Mouse (Mus musculus): ENCODE results near the gene Dnajc21. TPM values are rescaled to one million over a fixed set of nuclear protein-coding genes. Genes with fewer than 3 reads are reported as not detected.

Dnajc21 gene
- polyA plus RNA-seq, 1 experiment from 2014 or later, result 14.3 TPM

GRCm38 (mm10) chr15:10487246-10487645, 16.9 kb upstream of the Dnajc21 start:
- WGBS, result 79% methylated on average over 2 of the region's 2 CpGs
- Histone ChIP-seq H3K27ac (ENCODE audit: low read depth, low read length) (no peak overlapping the region), H3K27me3 (ENCODE audit: control insufficient read depth, insufficient read depth, low read length) (no peaks in the 10 kb centered on the region), H3K9me3 (ENCODE audit: control insufficient read depth, low read length) (no peaks in the 10 kb centered on the region), H3K9ac (replicated peaks; ENCODE audit: low read depth, low read length) (no peak overlapping the region), H3K4me3 (ENCODE audit: low read depth, low read length) (no peak overlapping the region), H3K4me1 (ENCODE audit: control insufficient read depth, insufficient read depth, low read length) (peaks cover 13% of the 10 kb centered on the region), H3K36me3 (ENCODE audit: control insufficient read depth, insufficient read depth, low read length) (peaks cover 9% of the 10 kb centered on the region), H3K4me2 (ENCODE audit: low read depth, low read length) (peak overlapping the region; percentile 83)
- no peak for ATAC-seq (ENCODE audit: low read depth)

DNA sequence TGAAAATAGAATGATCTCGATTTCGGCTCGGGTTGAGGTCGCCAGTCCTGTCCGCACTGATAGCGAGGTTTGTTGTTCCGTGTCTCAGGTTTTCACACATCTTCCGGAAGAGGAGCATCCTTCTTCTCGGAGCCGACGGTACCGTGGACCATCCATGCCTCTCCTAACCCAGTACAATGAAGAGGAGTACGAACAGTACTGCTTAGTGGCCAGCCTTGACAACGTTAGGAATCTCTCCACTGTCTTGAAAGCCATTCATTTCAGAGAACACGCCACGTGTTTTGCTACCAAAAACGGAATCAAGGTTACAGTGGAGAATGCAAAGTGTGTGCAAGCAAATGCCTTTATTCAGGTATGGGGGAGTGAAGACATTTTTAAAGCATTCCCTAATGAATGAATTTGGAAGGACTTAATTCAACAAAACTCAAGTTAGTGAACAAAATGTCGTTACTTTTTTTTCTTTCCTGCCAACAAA, 16.1 kb upstream of the Dnajc21 start:
- H3K27me3 ChIP-seq (ENCODE audit: control insufficient read depth, insufficient read depth, low read length), result no peaks in the 10 kb centered on the region
- peak; percentile 68 for ATAC-seq (ENCODE audit: low read depth)
- H3K9me3 ChIP-seq (ENCODE audit: control insufficient read depth, low read length), result no peaks in the 10 kb centered on the region
- H3K4me3 ChIP-seq (ENCODE audit: low read depth, low read length), result peak overlapping the region; percentile 76
- 1% methylated on average over 18 of the region's 18 CpGs for WGBS
- H3K27ac ChIP-seq (ENCODE audit: low read depth, low read length), result peak overlapping the region; percentile 80
- peak overlapping the region; percentile 83 for H3K9ac ChIP-seq (replicated peaks; ENCODE audit: low read depth, low read length)
- H3K4me1 ChIP-seq (ENCODE audit: control insufficient read depth, insufficient read depth, low read length), result peaks cover 13% of the 10 kb centered on the region
- peak overlapping the region; percentile 83 for H3K4me2 ChIP-seq (ENCODE audit: low read depth, low read length)
- peaks cover 9% of the 10 kb centered on the region; the same call in 1 of the 2 replicates for H3K36me3 ChIP-seq (ENCODE audit: control insufficient read depth, insufficient read depth, low read length)

GRCm38 (mm10) chr15:10485484-10486364, 15.4 kb upstream of the Dnajc21 start, which contains the start of the genes Brix1 and Rad1:
Brix1 (minus strand) TSS chr15:10485947.
Rad1 (plus strand) TSS chr15:10486018.
- peak within 1 kb of the TSS; percentile 80 for H3K27ac ChIP-seq (ENCODE audit: low read depth, low read length)
- ATAC-seq (ENCODE audit: low read depth), result peak; percentile 100
- no peaks in the 10 kb centered on the region for H3K27me3 ChIP-seq (ENCODE audit: control insufficient read depth, insufficient read depth, low read length)
- H3K4me1 ChIP-seq (ENCODE audit: control insufficient read depth, insufficient read depth, low read length), result peaks cover 13% of the 10 kb centered on the region
- peaks cover 8% of the 10 kb centered on the region; the same call in 1 of the 2 replicates for H3K36me3 ChIP-seq (ENCODE audit: control insufficient read depth, insufficient read depth, low read length)
- peak within 1 kb of the TSS; percentile 83 for H3K9ac ChIP-seq (replicated peaks; ENCODE audit: low read depth, low read length)
- peak within 1 kb of the TSS; percentile 76 for H3K4me3 ChIP-seq (ENCODE audit: low read depth, low read length)
- under 1% methylated on average over 58 of the region's 58 CpGs for WGBS
- H3K4me2 ChIP-seq (ENCODE audit: low read depth, low read length), result peak within 1 kb of the TSS; percentile 83
- H3K9me3 ChIP-seq (ENCODE audit: control insufficient read depth, low read length), result no peaks in the 10 kb centered on the region

DNA sequence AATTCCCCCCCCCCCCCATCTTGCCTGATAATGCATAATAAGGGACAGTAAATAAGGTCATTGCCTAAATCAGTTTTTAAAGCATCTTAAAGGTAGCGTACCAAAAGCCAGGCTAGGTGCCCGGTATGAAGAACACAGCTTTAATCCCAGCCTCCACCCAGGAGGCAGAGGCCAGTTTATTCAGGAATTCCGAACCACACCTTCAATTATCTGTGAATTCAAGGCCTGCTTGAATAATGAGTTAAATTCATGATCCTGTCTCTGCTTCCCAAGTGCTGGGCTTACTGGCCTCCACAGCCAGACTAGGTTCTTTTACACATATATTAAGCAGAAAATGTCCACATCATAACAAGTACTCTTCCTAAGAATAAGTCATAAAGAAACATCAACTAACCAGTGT, 625 bp upstream of the Dnajc21 start:
- peak; percentile 32 for ATAC-seq (ENCODE audit: low read depth)
- peaks cover 10% of the 10 kb centered on the region for H3K4me1 ChIP-seq (ENCODE audit: control insufficient read depth, insufficient read depth, low read length)
- peaks cover 4% of the 10 kb centered on the region; the same call in 1 of the 2 replicates for H3K27me3 ChIP-seq (ENCODE audit: control insufficient read depth, insufficient read depth, low read length)
- H3K36me3 ChIP-seq (ENCODE audit: control insufficient read depth, insufficient read depth, low read length), result peaks cover 9% of the 10 kb centered on the region; the same call in 1 of the 2 replicates
- no peak overlapping the region for H3K27ac ChIP-seq (ENCODE audit: low read depth, low read length)
- H3K4me3 ChIP-seq (ENCODE audit: low read depth, low read length), result peak overlapping the region; percentile 91
- H3K9me3 ChIP-seq (ENCODE audit: control insufficient read depth, low read length), result no peaks in the 10 kb centered on the region
- WGBS, result 12% methylated on average over 3 of the region's 3 CpGs
- peak overlapping the region; percentile 86 for H3K4me2 ChIP-seq (ENCODE audit: low read depth, low read length)
- no peak overlapping the region for H3K9ac ChIP-seq (replicated peaks; ENCODE audit: low read depth, low read length)

DNA sequence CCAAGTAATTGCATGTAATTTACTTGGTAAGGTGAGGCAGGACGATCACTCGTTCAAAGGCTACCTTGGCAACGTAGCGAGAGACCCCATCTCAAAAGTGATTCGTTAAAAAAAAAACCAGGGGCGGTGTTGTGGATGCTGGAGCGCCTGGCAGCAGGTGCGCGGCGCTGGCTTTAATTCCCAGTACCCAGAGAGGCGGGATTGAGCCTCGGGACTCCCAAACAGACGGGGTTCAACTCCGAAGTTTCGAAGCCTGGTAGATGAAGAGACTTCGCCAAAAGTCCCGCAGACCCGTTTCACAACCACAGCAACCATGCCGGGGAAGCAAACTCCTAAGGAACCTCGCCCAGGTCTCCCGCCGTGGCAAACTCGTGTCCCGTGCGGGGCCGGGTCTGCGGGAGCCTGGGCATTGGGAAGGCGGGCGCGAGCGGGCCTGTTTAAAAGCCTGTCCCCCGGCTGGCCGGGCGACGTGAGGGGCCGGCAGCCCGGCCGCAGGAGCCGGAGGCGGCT, 620 bp downstream of the Dnajc21 start:
- ATAC-seq (ENCODE audit: low read depth), result peak; percentile 10
- H3K9ac ChIP-seq (replicated peaks; ENCODE audit: low read depth, low read length), result peak overlapping the region; percentile 88
- H3K9me3 ChIP-seq (ENCODE audit: control insufficient read depth, low read length), result no peaks in the 10 kb centered on the region
- H3K27ac ChIP-seq (ENCODE audit: low read depth, low read length), result peak overlapping the region; percentile 82
- peaks cover 4% of the 10 kb centered on the region; the same call in 1 of the 2 replicates for H3K27me3 ChIP-seq (ENCODE audit: control insufficient read depth, insufficient read depth, low read length)
- WGBS, result under 1% methylated on average over 38 of the region's 40 CpGs
- H3K36me3 ChIP-seq (ENCODE audit: control insufficient read depth, insufficient read depth, low read length), result no peaks in the 10 kb centered on the region
- peak overlapping the region; percentile 91 for H3K4me3 ChIP-seq (ENCODE audit: low read depth, low read length)
- H3K4me1 ChIP-seq (ENCODE audit: control insufficient read depth, insufficient read depth, low read length), result peaks cover 10% of the 10 kb centered on the region
- peak overlapping the region; percentile 86 for H3K4me2 ChIP-seq (ENCODE audit: low read depth, low read length)

DNA sequence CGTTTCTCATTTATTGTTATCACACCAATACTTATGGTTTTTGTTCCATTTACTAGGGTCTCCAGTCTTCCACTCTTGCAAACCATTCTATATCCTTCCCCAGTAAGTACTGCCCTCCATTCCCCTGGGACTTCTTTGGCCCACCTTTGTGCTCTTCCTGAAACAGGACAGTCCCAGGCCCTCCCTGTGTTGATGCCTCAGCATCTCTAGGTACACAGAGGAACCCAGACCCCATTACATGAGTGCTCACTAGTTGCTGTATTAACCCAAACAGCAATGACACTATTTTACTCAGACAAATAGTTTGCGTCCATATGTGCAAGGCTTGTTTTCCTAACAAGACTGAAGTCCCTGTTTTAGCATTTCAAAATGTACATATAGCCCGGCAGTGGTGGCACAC, 1.6 kb downstream of the Dnajc21 start:
- H3K27me3 ChIP-seq (ENCODE audit: control insufficient read depth, insufficient read depth, low read length), result peaks cover 4% of the 10 kb centered on the region; the same call in 1 of the 2 replicates
- no peak for ATAC-seq (ENCODE audit: low read depth)
- no peak overlapping the region for H3K27ac ChIP-seq (ENCODE audit: low read depth, low read length)
- H3K36me3 ChIP-seq (ENCODE audit: control insufficient read depth, insufficient read depth, low read length), result no peaks in the 10 kb centered on the region
- no peak overlapping the region for H3K9ac ChIP-seq (replicated peaks; ENCODE audit: low read depth, low read length)
- no peak overlapping the region; the same call in 1 of the 2 replicates for H3K4me3 ChIP-seq (ENCODE audit: low read depth, low read length)
- WGBS, result 91% methylated on average over 3 of the region's 3 CpGs
- peak overlapping the region; percentile 86 for H3K4me2 ChIP-seq (ENCODE audit: low read depth, low read length)
- peaks cover 10% of the 10 kb centered on the region for H3K4me1 ChIP-seq (ENCODE audit: control insufficient read depth, insufficient read depth, low read length)
- no peaks in the 10 kb centered on the region for H3K9me3 ChIP-seq (ENCODE audit: control insufficient read depth, low read length)

GRCm38 (mm10) chr15:10464678-10465077, 5.6 kb downstream of the Dnajc21 start:
- H3K27ac ChIP-seq (ENCODE audit: low read depth, low read length), result no peak overlapping the region
- H3K9me3 ChIP-seq (ENCODE audit: control insufficient read depth, low read length), result no peaks in the 10 kb centered on the region
- H3K4me1 ChIP-seq (ENCODE audit: control insufficient read depth, insufficient read depth, low read length), result peaks cover 10% of the 10 kb centered on the region
- no peak overlapping the region for H3K4me3 ChIP-seq (ENCODE audit: low read depth, low read length)
- ATAC-seq (ENCODE audit: low read depth), result no peak
- peaks cover 12% of the 10 kb centered on the region for H3K36me3 ChIP-seq (ENCODE audit: control insufficient read depth, insufficient read depth, low read length)
- H3K4me2 ChIP-seq (ENCODE audit: low read depth, low read length), result no peak overlapping the region
- 97% methylated on average over 3 of the region's 3 CpGs for WGBS
- no peaks in the 10 kb centered on the region for H3K27me3 ChIP-seq (ENCODE audit: control insufficient read depth, insufficient read depth, low read length)
- no peak overlapping the region for H3K9ac ChIP-seq (replicated peaks; ENCODE audit: low read depth, low read length)

DNA sequence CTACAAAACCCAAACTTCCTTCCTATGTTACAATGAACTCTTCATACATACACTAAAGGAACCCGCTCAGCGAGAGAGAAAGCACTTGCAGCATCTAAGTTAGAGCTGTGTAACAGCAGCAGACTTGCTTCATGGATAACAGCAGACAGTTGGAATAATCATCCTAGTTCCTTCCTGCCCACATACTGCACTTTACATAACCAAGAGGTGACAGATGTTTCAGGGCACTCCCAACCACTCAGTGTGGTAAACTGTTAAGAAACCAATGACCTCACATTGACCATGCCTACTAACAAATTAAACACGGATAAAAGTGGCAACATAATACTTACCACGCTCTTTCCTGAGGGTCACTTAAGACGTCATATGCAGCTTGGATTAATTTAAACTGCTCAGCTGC, 6.8 kb downstream of the Dnajc21 start:
- H3K9me3 ChIP-seq (ENCODE audit: control insufficient read depth, low read length), result no peaks in the 10 kb centered on the region
- WGBS, result 90% methylated on average over 5 of the region's 5 CpGs
- H3K4me3 ChIP-seq (ENCODE audit: low read depth, low read length), result no peak overlapping the region
- peaks cover 3% of the 10 kb centered on the region; the same call in 1 of the 2 replicates for H3K4me1 ChIP-seq (ENCODE audit: control insufficient read depth, insufficient read depth, low read length)
- H3K36me3 ChIP-seq (ENCODE audit: control insufficient read depth, insufficient read depth, low read length), result peaks cover 18% of the 10 kb centered on the region
- no peak for ATAC-seq (ENCODE audit: low read depth)
- no peak overlapping the region for H3K4me2 ChIP-seq (ENCODE audit: low read depth, low read length)
- no peak overlapping the region for H3K27ac ChIP-seq (ENCODE audit: low read depth, low read length)
- no peaks in the 10 kb centered on the region for H3K27me3 ChIP-seq (ENCODE audit: control insufficient read depth, insufficient read depth, low read length)
- no peak overlapping the region for H3K9ac ChIP-seq (replicated peaks; ENCODE audit: low read depth, low read length)

DNA sequence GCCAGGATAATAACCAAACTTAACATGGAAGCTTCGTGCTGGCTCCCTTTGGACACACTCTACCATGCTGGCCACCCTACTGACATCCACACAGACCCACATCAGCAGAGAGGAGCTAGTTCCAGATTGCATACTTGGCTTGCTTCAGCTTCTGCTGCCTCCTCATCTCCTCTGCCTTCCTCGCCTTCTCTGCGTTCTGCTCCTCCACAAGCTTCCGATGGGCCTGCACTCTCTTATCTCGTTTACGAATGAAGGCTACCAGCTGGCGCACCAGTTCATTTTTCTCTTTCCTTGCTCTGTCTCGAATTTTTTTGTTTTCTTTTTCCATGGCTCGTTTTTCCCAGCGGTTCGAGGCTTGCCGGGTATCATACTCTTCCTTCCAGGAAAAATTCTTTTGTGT, 9.3 kb downstream of the Dnajc21 start:
- Histone ChIP-seq H3K36me3 (ENCODE audit: control insufficient read depth, insufficient read depth, low read length) (peaks cover 26% of the 10 kb centered on the region), H3K4me1 (ENCODE audit: control insufficient read depth, insufficient read depth, low read length) (no peaks in the 10 kb centered on the region), H3K4me3 (ENCODE audit: low read depth, low read length) (no peak overlapping the region), H3K9ac (replicated peaks; ENCODE audit: low read depth, low read length) (no peak overlapping the region), H3K9me3 (ENCODE audit: control insufficient read depth, low read length) (no peaks in the 10 kb centered on the region), H3K4me2 (ENCODE audit: low read depth, low read length) (no peak overlapping the region), H3K27ac (ENCODE audit: low read depth, low read length) (no peak overlapping the region), H3K27me3 (ENCODE audit: control insufficient read depth, insufficient read depth, low read length) (no peaks in the 10 kb centered on the region)
- no peak for ATAC-seq (ENCODE audit: low read depth)
- WGBS, result 93% methylated on average over 12 of the region's 12 CpGs
